Mouse (Mus musculus) intestine, embryonic 15.5 days (tissue): ENCODE results near the gene Trim44. TPM values are rescaled to one million over a fixed set of nuclear protein-coding genes. Genes with fewer than 3 reads are reported as not detected.

Source experiments
- ATAC-seq: fragments of 200-750 bp; cut with Nextera tagmentation; 2 replicates; pipeline ENCODE4 v1.8.0; 2017; ENCODE audit warnings: moderate TSS enrichment, moderate library complexity
- H3K27ac ChIP-seq: fragments of 300-500 bp; sonication (generic); 2 replicates; pipeline ENCODE4 v1.5.1; 2015; ENCODE audit warnings: mild to moderate bottlenecking, inconsistent platforms
- H3K27me3 ChIP-seq: fragments of 300-500 bp; sonication (generic); replicated peaks from 2 replicates; pipeline ENCODE4 v1.6.1; 2015; ENCODE audit warnings: inconsistent platforms
- H3K36me3 ChIP-seq: fragments of 300-500 bp; sonication (generic); 2 replicates; pipeline ENCODE4 v1.6.1; 2015; ENCODE audit warnings: inconsistent platforms
- H3K4me1 ChIP-seq: fragments of 300-500 bp; sonication (generic); replicated peaks from 2 replicates; pipeline ENCODE4 v1.6.1; 2015; ENCODE audit warnings: inconsistent platforms
- H3K4me2 ChIP-seq: fragments of 300-500 bp; sonication (generic); replicated peaks from 2 replicates; pipeline ENCODE4 v1.6.1; 2015; ENCODE audit warnings: mild to moderate bottlenecking, inconsistent platforms
- H3K4me3 ChIP-seq: fragments of 300-500 bp; sonication (generic); replicated peaks from 2 replicates; pipeline ENCODE4 v1.5.1; 2015; ENCODE audit warnings: inconsistent platforms
- H3K9ac ChIP-seq: fragments of 300-500 bp; sonication (generic); 2 replicates; pipeline ENCODE4 v1.6.1; 2015; ENCODE audit warnings: inconsistent platforms
- H3K9me3 ChIP-seq: fragments of 300-500 bp; sonication (generic); 2 replicates; pipeline ENCODE4 v1.6.1; 2016; ENCODE audit warnings: inconsistent platforms
- WGBS: fragments of 180-500 bp; shearing (Covaris S2); methylation state at CpG from one replicate; pipeline ENCODE4 v1.1.7; 2015; 5-methylcytosine and 5-hydroxymethylcytosine counted together
- polyA plus RNA-seq: library from polyadenylated mRNA; unstranded; fragments of >200 nt; fragmentation: Nextera tagmentation; extraction: Ambion mirVana; gene quantifications from 2 replicates; pipeline ENCODE4 v1.2.1, GENCODE M21; 2015

The Trim44 gene
- polyA plus RNA-seq, 1 experiment from 2014 or later = 25.5 TPM

DNA sequence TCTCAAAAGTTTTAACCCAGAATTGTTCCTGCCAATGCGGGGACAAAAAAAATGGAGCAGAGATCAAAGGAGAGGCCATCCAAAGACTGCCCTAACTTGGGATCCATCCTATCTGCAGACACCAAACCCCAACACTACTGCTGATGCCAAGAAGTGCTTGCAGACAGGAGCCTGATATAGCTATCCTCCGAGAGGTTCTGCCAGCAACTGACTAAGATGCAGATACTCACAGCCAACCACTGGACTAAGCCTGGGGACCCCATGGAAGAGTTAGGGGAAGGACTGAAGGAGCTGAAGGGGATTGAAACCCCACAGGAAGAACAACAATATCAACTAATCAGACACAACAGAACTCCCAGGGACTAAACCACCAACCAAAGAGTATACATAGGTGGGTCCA lies 30.3 kb downstream of the Trim44 start:
- no peaks in the 10 kb centered on the region for H3K4me1 ChIP-seq
- no peak overlapping the region for H3K27ac ChIP-seq
- no peak overlapping the region for H3K9ac ChIP-seq
- no peak overlapping the region for H3K4me3 ChIP-seq
- no peaks in the 10 kb centered on the region for H3K36me3 ChIP-seq
- WGBS = 98% methylated on average over 2 of the region's 2 CpGs
- H3K27me3 ChIP-seq = no peaks in the 10 kb centered on the region
- H3K9me3 ChIP-seq = no peaks in the 10 kb centered on the region
- H3K4me2 ChIP-seq = no peak overlapping the region
- no peak for ATAC-seq

GRCm38 (mm10) chr2:102373406-102374105 lies 34.1 kb downstream of the Trim44 start:
- WGBS = 52% methylated on average over 3 of the region's 3 CpGs
- ATAC-seq = no peak
- Histone ChIP-seq H3K27ac (no peak overlapping the region), H3K27me3 (no peaks in the 10 kb centered on the region), H3K36me3 (no peaks in the 10 kb centered on the region), H3K9me3 (no peaks in the 10 kb centered on the region), H3K4me2 (no peak overlapping the region), H3K4me1 (no peaks in the 10 kb centered on the region), H3K4me3 (no peak overlapping the region), H3K9ac (no peak overlapping the region)

GRCm38 (mm10) chr2:102372690-102373089 lies 34.9 kb downstream of the Trim44 start:
- no peak overlapping the region for H3K4me2 ChIP-seq
- H3K9ac ChIP-seq = no peak overlapping the region
- H3K36me3 ChIP-seq = no peaks in the 10 kb centered on the region
- no peaks in the 10 kb centered on the region for H3K27me3 ChIP-seq
- no peak overlapping the region for H3K4me3 ChIP-seq
- no peaks in the 10 kb centered on the region for H3K9me3 ChIP-seq
- no peak overlapping the region for H3K27ac ChIP-seq
- no peak for ATAC-seq
- no peaks in the 10 kb centered on the region for H3K4me1 ChIP-seq

DNA sequence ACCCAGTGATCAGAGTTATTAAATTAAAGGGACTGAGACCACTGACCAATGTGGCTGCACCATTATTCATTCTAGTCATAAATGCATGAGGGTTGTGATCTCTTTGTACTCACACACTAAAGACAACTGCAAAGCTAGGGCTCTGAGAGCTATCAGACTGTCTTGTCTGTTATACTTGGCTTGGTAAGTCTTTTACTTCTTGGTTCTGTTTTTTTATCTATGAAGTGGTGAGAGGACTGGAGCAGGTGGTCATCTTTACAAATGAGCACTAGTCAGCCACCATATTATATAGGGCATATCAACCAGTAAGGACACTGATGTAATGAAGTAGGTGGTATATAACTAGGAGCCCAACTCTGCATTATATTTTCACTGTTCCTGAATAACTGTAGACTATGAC lies 36.3 kb downstream of the Trim44 start:
- Histone ChIP-seq H3K36me3 (no peaks in the 10 kb centered on the region), H3K4me1 (no peaks in the 10 kb centered on the region), H3K4me3 (no peak overlapping the region), H3K9ac (no peak overlapping the region), H3K4me2 (no peak overlapping the region), H3K9me3 (no peaks in the 10 kb centered on the region), H3K27me3 (no peaks in the 10 kb centered on the region), H3K27ac (no peak overlapping the region)
- no peak for ATAC-seq

DNA sequence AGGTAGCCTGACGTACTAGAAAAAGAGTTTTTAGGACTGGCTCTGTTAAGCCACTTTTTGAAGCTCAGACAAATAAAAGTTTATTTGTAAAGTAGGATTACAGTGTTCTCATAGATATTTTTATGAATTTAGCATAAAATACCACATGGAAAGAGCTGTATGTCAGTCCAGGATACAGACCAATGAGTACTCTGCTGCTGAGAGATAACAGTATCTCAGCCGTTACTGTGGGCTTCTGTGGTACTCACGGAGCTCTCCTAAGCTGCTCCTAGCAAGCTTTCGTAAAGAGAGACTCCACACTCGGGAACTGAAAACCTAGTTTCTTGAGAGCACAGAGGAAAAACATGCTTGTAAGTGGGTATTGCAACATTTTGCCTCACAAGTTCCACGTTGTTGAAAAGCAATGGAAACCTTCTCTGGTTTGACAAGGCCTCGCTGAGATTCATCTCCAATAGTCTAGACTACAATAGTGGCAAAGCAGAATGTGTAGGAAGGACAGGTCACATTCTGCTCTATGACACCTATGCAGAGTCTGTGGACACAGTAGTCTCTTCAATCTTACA lies 41.6 kb downstream of the Trim44 start:
- no peak overlapping the region for H3K27ac ChIP-seq
- no peak for ATAC-seq
- no peaks in the 10 kb centered on the region; the same call in 1 of the 2 replicates for H3K4me1 ChIP-seq
- H3K9ac ChIP-seq = no peak overlapping the region
- no peak overlapping the region for H3K4me2 ChIP-seq
- no peaks in the 10 kb centered on the region for H3K27me3 ChIP-seq
- 84% methylated on average over 7 of the region's 7 CpGs for WGBS
- H3K4me3 ChIP-seq = no peak overlapping the region
- H3K36me3 ChIP-seq = no peaks in the 10 kb centered on the region
- H3K9me3 ChIP-seq = no peaks in the 10 kb centered on the region

- no peak for ATAC-seq
- 68% methylated on average over 4 of the region's 4 CpGs for WGBS
- Histone ChIP-seq H3K4me3 (no peak overlapping the region), H3K36me3 (no peaks in the 10 kb centered on the region), H3K4me2 (no peak overlapping the region), H3K27me3 (no peaks in the 10 kb centered on the region), H3K9me3 (no peaks in the 10 kb centered on the region), H3K9ac (no peak overlapping the region), H3K27ac (no peak overlapping the region), H3K4me1 (no peaks in the 10 kb centered on the region; the same call in 1 of the 2 replicates)
Measured at GRCm38 (mm10) chr2:102364565-102365200, 42.9 kb downstream of the Trim44 start.

DNA sequence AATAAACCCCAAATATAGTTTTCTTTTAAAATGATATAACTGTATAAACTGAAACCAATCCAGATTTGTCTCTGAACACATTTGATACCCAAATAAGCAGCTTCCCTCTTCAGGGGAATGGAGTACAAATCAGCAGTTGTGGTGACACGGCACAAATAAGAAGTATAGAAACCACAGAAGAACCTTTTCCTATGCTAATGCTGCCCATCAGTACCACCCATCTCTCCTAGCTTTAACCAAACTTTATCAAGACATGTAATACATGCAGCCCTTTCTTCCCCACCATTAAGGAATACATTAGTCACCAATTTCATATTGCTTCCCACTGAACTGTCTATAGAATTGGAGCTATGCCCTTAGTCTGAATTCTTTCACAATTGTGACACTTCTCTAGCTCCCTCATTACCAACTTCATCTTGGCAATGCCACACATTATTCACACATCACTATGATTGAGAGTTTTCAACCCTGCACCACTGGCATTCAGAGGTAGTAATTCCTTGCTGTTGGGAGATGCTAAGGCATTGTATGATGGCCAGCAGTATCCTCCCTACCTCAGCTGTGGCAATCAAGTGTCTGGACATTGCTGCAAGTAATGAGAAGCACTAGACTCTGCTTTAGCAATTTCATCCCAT lies 44.6 kb downstream of the Trim44 start:
- Histone ChIP-seq H3K27ac (no peak overlapping the region), H3K36me3 (no peaks in the 10 kb centered on the region), H3K4me2 (no peak overlapping the region), H3K4me1 (no peaks in the 10 kb centered on the region; the same call in 1 of the 2 replicates), H3K9ac (no peak overlapping the region), H3K27me3 (no peaks in the 10 kb centered on the region), H3K4me3 (no peak overlapping the region), H3K9me3 (no peaks in the 10 kb centered on the region)
- no peak for ATAC-seq
- 75% methylated on average over 1 of the region's 1 CpGs for WGBS

DNA sequence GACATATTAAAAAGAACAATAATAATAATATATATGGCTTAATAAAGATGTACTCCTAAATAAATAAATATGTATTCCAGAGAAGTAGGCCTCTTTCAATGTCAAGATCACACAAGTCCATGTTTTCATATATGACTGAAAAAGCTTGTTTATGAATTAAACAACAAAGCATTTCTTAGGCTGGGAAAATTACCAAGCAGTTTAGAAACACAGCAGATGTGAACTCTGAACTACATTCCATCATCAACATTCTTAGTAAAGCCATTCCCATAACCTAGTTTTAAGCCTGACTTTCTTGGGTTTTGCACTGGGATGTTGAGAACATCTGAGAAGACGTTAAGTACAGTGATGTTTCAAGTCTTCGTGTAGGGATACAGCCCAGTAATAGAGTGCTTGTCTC lies 45.4 kb downstream of the Trim44 start:
- Histone ChIP-seq H3K4me1 (no peaks in the 10 kb centered on the region; the same call in 1 of the 2 replicates), H3K27me3 (no peaks in the 10 kb centered on the region), H3K4me2 (no peak overlapping the region), H3K36me3 (0 out of 2 replicates have a peak, but pooled peaks cover 1% of the 10 kb centered on the region), H3K4me3 (no peak overlapping the region), H3K9ac (no peak overlapping the region), H3K9me3 (no peaks in the 10 kb centered on the region), H3K27ac (no peak overlapping the region)
- 60% methylated on average over 2 of the region's 2 CpGs for WGBS
- no peak for ATAC-seq

DNA sequence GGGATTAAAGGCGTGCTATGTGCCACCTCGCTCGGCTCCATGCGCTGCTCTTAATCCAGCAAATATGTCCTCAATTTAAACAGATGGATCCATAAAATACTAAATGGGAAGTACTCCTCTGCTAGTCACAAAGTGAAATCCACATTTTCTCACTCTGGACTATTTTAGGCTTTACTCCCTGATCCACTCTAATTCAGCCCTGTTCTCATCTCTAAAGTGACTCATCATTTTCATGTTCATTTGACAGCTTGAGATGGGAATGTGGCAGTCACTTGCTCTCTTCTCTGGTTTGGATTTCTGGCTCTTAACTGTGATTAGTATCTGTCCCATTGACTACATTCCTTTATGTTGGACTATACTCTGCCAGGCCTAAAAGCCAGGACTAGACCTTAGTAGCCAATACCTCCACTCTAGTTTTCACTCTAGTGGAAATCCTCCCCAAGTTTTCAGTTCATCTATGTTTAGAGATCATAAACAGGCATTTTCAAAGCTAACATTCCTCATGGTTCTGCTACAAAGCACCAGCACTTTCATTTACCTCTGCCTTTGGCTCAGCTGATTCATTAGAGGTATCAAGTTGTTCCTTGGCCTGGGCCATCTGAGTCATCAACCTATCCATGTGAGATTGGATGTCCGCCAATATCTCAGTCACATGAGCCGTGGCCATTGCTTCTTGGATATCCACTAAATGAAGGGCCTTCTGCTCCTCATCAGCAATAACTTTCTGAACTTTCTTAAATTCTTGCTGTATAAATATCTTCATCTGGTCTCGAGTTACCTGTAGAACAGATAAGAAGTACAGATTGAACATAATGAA lies 50.5 kb downstream of the Trim44 start:
- H3K4me2 ChIP-seq = no peak overlapping the region
- no peak overlapping the region for H3K27ac ChIP-seq
- H3K9me3 ChIP-seq = no peaks in the 10 kb centered on the region
- H3K4me1 ChIP-seq = no peaks in the 10 kb centered on the region
- H3K36me3 ChIP-seq = peaks cover 12% of the 10 kb centered on the region; the same call in 1 of the 2 replicates
- 91% methylated on average over 7 of the region's 7 CpGs for WGBS
- H3K9ac ChIP-seq = no peak overlapping the region
- H3K4me3 ChIP-seq = no peak overlapping the region
- ATAC-seq = no peak
- H3K27me3 ChIP-seq = no peaks in the 10 kb centered on the region

GRCm38 (mm10) chr2:102354076-102354475 lies 53.6 kb downstream of the Trim44 start:
- Histone ChIP-seq H3K4me3 (no peak overlapping the region), H3K9ac (no peak overlapping the region), H3K4me1 (no peaks in the 10 kb centered on the region), H3K4me2 (no peak overlapping the region), H3K27me3 (no peaks in the 10 kb centered on the region), H3K9me3 (no peaks in the 10 kb centered on the region), H3K27ac (no peak overlapping the region), H3K36me3 (peaks cover 12% of the 10 kb centered on the region; the same call in 1 of the 2 replicates)
- ATAC-seq = no peak
- WGBS = 66% methylated on average over 1 of the region's 1 CpGs

DNA sequence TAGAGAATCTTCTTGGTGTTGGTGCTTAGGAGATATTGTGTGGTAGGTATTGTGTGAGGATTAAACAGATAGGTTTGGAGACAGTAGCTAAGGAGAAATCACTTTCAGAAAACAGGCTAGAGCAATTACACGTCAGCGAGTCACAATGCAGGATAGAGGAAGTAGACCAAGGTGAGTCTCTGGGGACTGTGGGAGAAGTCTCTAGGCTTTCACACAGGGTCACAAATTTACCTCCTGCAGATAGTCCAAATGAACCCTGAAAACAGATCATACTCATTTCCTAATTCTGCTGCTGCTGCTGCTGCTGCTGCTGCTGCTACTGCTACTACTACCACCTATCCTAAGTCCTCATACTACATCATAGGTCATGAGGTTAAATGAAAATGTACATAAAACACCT lies 66.2 kb downstream of the Trim44 start:
- no peak for ATAC-seq
- no peak overlapping the region for H3K27ac ChIP-seq
- no peaks in the 10 kb centered on the region for H3K4me1 ChIP-seq
- H3K36me3 ChIP-seq = no peaks in the 10 kb centered on the region
- no peaks in the 10 kb centered on the region for H3K9me3 ChIP-seq
- 91% methylated on average over 2 of the region's 2 CpGs for WGBS
- H3K27me3 ChIP-seq = no peaks in the 10 kb centered on the region
- H3K9ac ChIP-seq = no peak overlapping the region
- no peak overlapping the region for H3K4me3 ChIP-seq
- no peak overlapping the region for H3K4me2 ChIP-seq

DNA sequence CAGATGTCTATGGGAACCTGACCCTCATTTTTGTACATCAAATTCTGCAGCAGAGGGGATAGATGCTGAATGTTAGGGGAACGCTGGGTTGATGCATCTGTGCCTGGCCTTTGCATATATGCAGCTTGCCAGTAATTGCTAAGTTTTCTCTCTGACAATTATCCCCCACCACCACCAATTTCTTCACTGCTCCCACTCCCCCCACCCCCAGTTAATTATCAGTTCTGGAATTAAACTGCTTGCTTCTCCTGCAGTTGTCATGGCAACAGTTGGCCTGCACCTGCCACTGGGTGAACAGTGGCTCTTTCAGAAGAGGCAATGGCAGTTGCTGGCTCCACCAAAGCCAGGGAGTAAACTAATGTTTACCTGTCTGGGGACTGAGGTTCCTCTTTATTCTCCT lies 70.8 kb downstream of the Trim44 start:
- Histone ChIP-seq H3K4me1 (no peaks in the 10 kb centered on the region), H3K4me3 (no peak overlapping the region), H3K4me2 (no peak overlapping the region), H3K9ac (no peak overlapping the region), H3K9me3 (no peaks in the 10 kb centered on the region), H3K27ac (no peak overlapping the region), H3K27me3 (no peaks in the 10 kb centered on the region), H3K36me3 (no peaks in the 10 kb centered on the region)
- WGBS = 95% methylated on average over 1 of the region's 1 CpGs
- no peak for ATAC-seq
